Comparison of ENCODE assay signal across 29 mouse cellular contexts in genomic region chr11:65358908-65359307, GRCm38 (mm10).
A peak's percentile ranks its signal among the peaks of the same experiment; 100 is the strongest.
DNase-seq lines count a peak whose midpoint lies in the region; ATAC-seq lines count a peak whose summit lies in the region.
"Had no signal": no experiment of that assay in that cellular context is flagged by ENCODE, and none has a peak within 500 bp of the region (broad histone marks: within the 10 kb centered on the region; RNA-seq: fewer than 3 reads in every experiment).

No protein-coding gene starts in this region.

- 16% methylated on average over 8 of the region's 8 CpGs for WGBS in heart, embryonic 14.5 days

- peak overlapping the region; percentile 6; the same call in 1 of the 2 replicates for H3K4me2 ChIP-seq in heart, embryonic 14.5 days (ENCODE audit: low read length)
- H3K4me2 ChIP-seq: forebrain, embryonic 13.5 days; kidney, embryonic 15.5 days; liver, embryonic 12.5 days; midbrain, embryonic 11.5 days had no signal

- peak overlapping the region in 1 of 2 experiments; percentile 19; a peak in 2 of 4 replicates for H3K27ac ChIP-seq in heart, embryonic 14.5 days (replicated peaks in 1 of 2; ENCODE audit: control insufficient read depth in 1 of 2, insufficient read depth in 1 of 2, low read depth in 2 of 2, low read length in 2 of 2)
- H3K27ac ChIP-seq: forebrain, embryonic 13.5 days; kidney, embryonic 15.5 days; layer of hippocampus, adult 2 months; left cerebral cortex, adult 2 months; liver, embryonic 12.5 days; stomach, postnatal 0 days had no signal

- H3K4me1 ChIP-seq in heart, embryonic 14.5 days (ENCODE audit: control insufficient read depth in 2 of 2, insufficient read depth in 2 of 2, low read length in 2 of 2) = peaks cover under 1 to 10% of the 10 kb centered on the region in 2 experiments; a peak in 3 of 4 replicates
- H3K4me1 ChIP-seq: kidney, embryonic 15.5 days; liver, embryonic 12.5 days had no signal

- ATAC-seq in heart, embryonic 14.5 days (ENCODE audit: insufficient number of reproducible peaks, insufficient read depth, low FRiP score, low read depth) = no peak
- ATAC-seq: forebrain, embryonic 13.5 days; hindbrain, embryonic 16.5 days; liver, embryonic 12.5 days; liver, postnatal 0 days; midbrain, embryonic 16.5 days; Patski had no signal

- no peaks in the 10 kb centered on the region for H3K9me3 ChIP-seq in heart, embryonic 14.5 days (ENCODE audit: control insufficient read depth, low read length)
- H3K9me3 ChIP-seq: forebrain, embryonic 13.5 days; kidney, embryonic 15.5 days; liver, embryonic 12.5 days had no signal

- no peaks in the 10 kb centered on the region for H3K27me3 ChIP-seq in heart, embryonic 14.5 days (ENCODE audit: control insufficient read depth, insufficient read depth, low read length)
- H3K27me3 ChIP-seq: forebrain, embryonic 13.5 days; kidney, embryonic 15.5 days; liver, embryonic 12.5 days; Patski had no signal

- H3K9ac ChIP-seq in heart, embryonic 14.5 days (ENCODE audit: low read length) = no peak overlapping the region
- H3K9ac ChIP-seq: forebrain, embryonic 13.5 days; kidney, embryonic 15.5 days; liver, embryonic 12.5 days; liver, postnatal 0 days had no signal

- intact Hi-C loops in heart, postnatal 25 days (cut with DNase I) = no loop called here

- no peaks in the 10 kb centered on the region for H3K36me3 ChIP-seq in heart, embryonic 14.5 days (ENCODE audit: control insufficient read depth, insufficient read depth, low read length)
- H3K36me3 ChIP-seq: kidney, embryonic 15.5 days; liver, embryonic 12.5 days had no signal

- DNase-seq in heart, adult 11 months = peak; percentile 66
- no peak for DNase-seq in heart, adult 8-10 months (ENCODE audit: low spot score)
- DNase-seq in heart, postnatal 25 days (ENCODE audit: low spot score) = no peak
- peak; percentile 18 for DNase-seq in right cerebral cortex, postnatal 25 days
- DNase-seq in right cerebral cortex, postnatal 14 days = no peak
- DNase-seq in layer of hippocampus, adult 18-20 months (ENCODE audit: low spot score in 2 of 2) = no peak
- DNase-seq: adrenal gland, postnatal 10 days; cerebellum, adult 11 months; cerebellum, adult 9-10 months; cerebellum, postnatal 36 days; kidney, adult 18-20 months; kidney, postnatal 25 days; left cerebral cortex, postnatal 4 days; liver, postnatal 0 days; lung, postnatal 36 days; spleen, adult 18-20 months; thymus, adult 18-20 months; thymus, postnatal 36 days had no signal

- H3K4me3 ChIP-seq in heart, embryonic 14.5 days (ENCODE audit: control insufficient read depth in 1 of 2, insufficient read depth in 1 of 2, low read depth in 1 of 2, low read length in 2 of 2) = no peak overlapping the region
- H3K4me3 ChIP-seq: forebrain, embryonic 13.5 days; kidney, embryonic 15.5 days; layer of hippocampus, adult 2 months; left cerebral cortex, adult 2 months; liver, embryonic 12.5 days had no signal

Comparison
In these comparisons a context has a peak if more than half of its experiments do, and no peak if none do; other contexts are left out.
1. DNase-seq: peak in heart, adult 11 months (single experiment) and right cerebral cortex, postnatal 25 days (single experiment); none in heart, adult 8-10 months (single experiment), heart, postnatal 25 days (single experiment), right cerebral cortex, postnatal 14 days (single experiment) and layer of hippocampus, adult 18-20 months (0 of 2).